Mouse (Mus musculus) small intestine, adult 2 months (tissue): ENCODE data around the gene Gm4969.

Experiments used
- CTCF ChIP-seq: fragments of 200-500 bp; IDR thresholded peaks from 2 replicates; pipeline ENCODE4 v1.5.1; 2012; ENCODE audit warnings: low read depth, mild to moderate bottlenecking, control low read depth, inconsistent platforms, low read length, moderate library complexity, mixed read lengths; ENCODE audit not compliant: insufficient replicate concordance, insufficient read length; ENCODE audit errors: extremely low read depth
- POLR2A ChIP-seq: fragments of 200-500 bp; IDR thresholded peaks from 2 replicates; pipeline ENCODE4 v1.6.1; 2012; ENCODE audit warnings: low read depth, mild to moderate bottlenecking, control low read depth, inconsistent platforms, low read length, moderate library complexity

DNA sequence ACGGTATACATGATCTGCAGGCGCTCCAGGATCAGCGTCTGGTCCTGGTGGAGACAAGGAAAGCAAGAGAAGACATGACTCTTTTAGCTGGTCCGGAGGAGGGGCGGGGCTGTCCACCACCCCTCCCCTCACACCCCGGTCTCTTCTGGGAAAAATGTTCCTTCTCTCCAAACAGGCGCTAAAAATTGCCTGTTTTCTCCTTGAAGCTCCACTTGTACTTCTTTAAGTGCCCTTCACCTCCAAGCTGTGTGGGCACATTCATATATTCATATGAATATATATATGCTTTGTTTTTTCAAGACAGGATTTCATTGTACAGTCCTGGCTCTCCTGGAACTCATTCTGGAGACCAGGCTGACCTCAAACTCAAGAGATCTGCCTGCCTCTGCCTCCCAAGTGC, 44.8 kb upstream of the Gm4969 start:
- TF ChIP-seq CTCF (no peak), POLR2A (no peak)
